Mouse (Mus musculus) cerebellum, adult 2 months (tissue): ENCODE measurements around the gene Ncbp3.

ENCODE experiments used
- CTCF ChIP-seq: fragments of 200-500 bp; IDR thresholded peaks from 2 replicates; pipeline ENCODE4 v1.5.1; 2011; ENCODE audit warnings: low read depth, mild to moderate bottlenecking, control low read depth, low read length, moderate library complexity, borderline replicate concordance; ENCODE audit not compliant: insufficient read depth
- POLR2A ChIP-seq: fragments of 200-500 bp; IDR thresholded peaks from 2 replicates; pipeline ENCODE4 v1.6.1; 2011; ENCODE audit warnings: low read length, control low read depth, borderline replicate concordance; ENCODE audit not compliant: insufficient read depth

DNA sequence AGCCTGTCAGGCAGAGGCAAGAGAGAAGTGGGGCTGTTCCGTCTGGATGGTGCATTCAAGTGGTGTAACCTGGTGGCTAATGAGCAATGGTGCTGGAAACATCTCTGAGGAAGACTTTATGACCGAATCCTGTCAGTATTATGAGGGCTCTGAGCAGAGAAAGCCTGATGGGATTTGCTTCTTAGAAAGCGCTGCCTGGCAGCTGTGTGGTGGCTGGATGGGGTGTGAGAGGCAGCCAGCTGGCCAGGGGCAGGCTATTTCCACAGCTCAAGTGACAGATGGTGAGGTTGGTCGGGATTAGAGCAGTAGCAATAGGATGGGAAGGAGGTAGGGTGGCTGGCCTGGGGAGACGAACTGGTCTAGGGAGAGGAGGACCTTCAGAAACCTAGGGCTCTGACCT is 16.0 kb upstream of the Ncbp3 start:
- no peak for TF ChIP-seq CTCF
- TF ChIP-seq POLR2A = no peak
